Mouse (Mus musculus): ENCODE measurements at regions not wholly inside any gene's neighbourhood (a gene's known extent, or its start where the extent isn't known, plus 50 kb on each side); places are given as distances from the start of the nearest gene placed in this dataset.

DNA sequence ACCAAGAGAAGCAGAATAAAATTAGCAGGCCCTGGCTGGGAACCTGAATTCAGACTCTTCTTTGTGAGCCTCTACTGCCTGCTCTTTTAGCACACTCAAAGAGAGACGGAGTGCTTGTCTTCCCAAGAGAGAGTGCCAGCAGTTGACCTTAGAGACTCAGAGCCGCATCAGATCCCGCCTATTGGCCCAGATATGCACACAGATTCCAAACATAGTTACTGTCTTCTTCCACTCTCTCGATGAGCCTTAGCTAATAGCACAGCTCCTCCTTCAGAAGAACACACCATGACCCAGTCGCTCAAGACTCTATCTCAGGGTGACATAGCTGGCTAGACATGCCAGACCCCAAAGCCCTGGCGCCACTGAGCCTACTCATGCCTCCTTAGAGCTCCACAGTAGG lies 139.8 kb downstream of the Fgf18 start:
- Histone ChIP-seq H3K4me2 (no peak overlapping the region), H3K27me3 (no peaks in the 10 kb centered on the region), H3K27ac (no peak overlapping the region), H3K4me1 (peaks cover 10% of the 10 kb centered on the region), H3K36me3 (no peaks in the 10 kb centered on the region), H3K9ac (no peak overlapping the region), H3K9me3 (no peaks in the 10 kb centered on the region), H3K4me3 (no peak overlapping the region)
- 86% methylated on average over 6 of the region's 6 CpGs for WGBS
- ATAC-seq (ENCODE audit: insufficient number of reproducible peaks, low FRiP score, low TSS enrichment, low read depth): no peak

DNA sequence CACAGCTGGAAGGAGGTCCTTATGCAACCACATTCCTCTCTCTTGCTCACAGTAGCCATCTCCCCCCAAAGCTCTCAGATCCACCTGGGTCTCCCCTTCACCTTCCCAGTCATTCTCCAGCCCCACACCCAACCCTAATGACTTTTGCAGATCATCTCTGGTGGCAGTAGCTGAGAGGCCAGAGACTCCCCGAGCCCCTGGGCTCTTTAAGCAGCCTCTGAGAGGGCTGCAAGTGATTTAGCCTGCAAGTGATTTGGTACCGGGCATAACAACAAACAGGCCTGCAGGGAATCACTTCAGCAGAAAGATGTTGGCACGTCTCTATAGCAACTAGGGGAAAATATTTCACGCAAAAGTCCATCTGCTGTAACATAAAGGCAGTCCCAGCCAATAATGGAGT lies 142.0 kb downstream of the Fgf18 start:
- H3K4me3 ChIP-seq: no peak overlapping the region
- no peak for ATAC-seq (ENCODE audit: insufficient number of reproducible peaks, low FRiP score, low TSS enrichment, low read depth)
- H3K9ac ChIP-seq: no peak overlapping the region
- H3K36me3 ChIP-seq: no peaks in the 10 kb centered on the region
- H3K27ac ChIP-seq: peak overlapping the region; percentile 27; the same call in 1 of the 2 replicates
- H3K9me3 ChIP-seq: no peaks in the 10 kb centered on the region
- no peak overlapping the region for H3K4me2 ChIP-seq
- WGBS: 19% methylated on average over 4 of the region's 4 CpGs
- H3K4me1 ChIP-seq: peaks cover 9% of the 10 kb centered on the region
- H3K27me3 ChIP-seq: no peaks in the 10 kb centered on the region

DNA sequence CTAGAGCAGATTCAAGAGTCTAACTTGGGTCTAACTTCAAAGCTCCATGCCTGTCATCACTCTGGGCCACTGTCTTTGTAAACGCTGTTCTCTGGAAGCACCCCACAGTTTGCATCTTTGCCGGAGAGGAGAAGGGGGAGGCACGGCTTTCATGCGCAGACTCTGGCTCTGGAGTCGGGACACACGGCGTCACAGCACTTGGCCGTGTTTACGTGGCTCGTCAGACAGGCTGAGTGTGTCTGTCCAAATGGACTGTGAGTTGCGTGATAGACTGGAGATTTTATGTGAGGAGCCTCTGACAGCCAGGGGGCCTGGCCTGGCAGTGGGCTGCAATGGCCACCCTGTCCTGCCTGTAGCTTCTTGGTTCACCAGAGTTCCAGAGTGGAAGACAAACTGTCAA lies 142.6 kb downstream of the Fgf18 start:
- Histone ChIP-seq H3K27ac (0 out of 2 replicates have a peak overlapping the region, but pooled peaks have one; percentile 27), H3K9me3 (no peaks in the 10 kb centered on the region), H3K9ac (no peak overlapping the region), H3K4me2 (no peak overlapping the region), H3K4me3 (no peak overlapping the region), H3K36me3 (no peaks in the 10 kb centered on the region), H3K27me3 (no peaks in the 10 kb centered on the region), H3K4me1 (peaks cover 9% of the 10 kb centered on the region)
- ATAC-seq (ENCODE audit: insufficient number of reproducible peaks, low FRiP score, low TSS enrichment, low read depth): no peak
- WGBS: 51% methylated on average over 11 of the region's 11 CpGs

DNA sequence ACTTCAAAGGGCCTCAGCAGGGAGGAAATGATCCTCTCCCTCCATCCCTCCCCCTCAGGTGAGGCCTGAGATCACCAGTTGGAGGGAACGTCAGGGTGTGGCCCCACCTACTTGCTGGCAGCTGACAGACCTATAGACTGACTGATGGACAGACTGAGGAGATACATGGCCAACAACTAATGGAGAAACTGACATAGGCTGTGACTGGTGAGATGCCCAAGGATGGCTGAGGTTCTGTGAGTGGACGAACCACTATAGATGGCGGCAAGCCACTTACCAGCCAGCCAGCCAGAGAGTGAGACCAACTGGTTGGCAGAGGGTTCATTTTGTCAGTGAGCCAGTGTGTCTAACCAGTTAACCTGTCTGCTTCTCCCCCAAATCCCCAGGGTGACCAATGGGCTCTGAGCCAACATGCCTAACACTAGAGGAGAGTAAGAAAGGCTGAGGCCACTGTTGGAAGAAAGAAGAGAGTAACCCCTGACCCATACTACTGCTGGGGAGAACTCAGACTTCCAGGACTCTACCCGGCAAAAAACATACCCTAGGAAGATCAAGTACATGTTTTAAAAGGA lies 147.4 kb downstream of the Fgf18 start:
- H3K27ac ChIP-seq: no peak overlapping the region
- H3K4me2 ChIP-seq: no peak overlapping the region
- no peak overlapping the region for H3K9ac ChIP-seq
- H3K4me3 ChIP-seq: no peak overlapping the region
- no peaks in the 10 kb centered on the region for H3K9me3 ChIP-seq
- 79% methylated on average over 4 of the region's 4 CpGs for WGBS
- H3K27me3 ChIP-seq: no peaks in the 10 kb centered on the region
- ATAC-seq (ENCODE audit: insufficient number of reproducible peaks, low FRiP score, low TSS enrichment, low read depth): no peak
- H3K4me1 ChIP-seq: peaks cover 4% of the 10 kb centered on the region; the same call in 1 of the 2 replicates
- no peaks in the 10 kb centered on the region for H3K36me3 ChIP-seq

DNA sequence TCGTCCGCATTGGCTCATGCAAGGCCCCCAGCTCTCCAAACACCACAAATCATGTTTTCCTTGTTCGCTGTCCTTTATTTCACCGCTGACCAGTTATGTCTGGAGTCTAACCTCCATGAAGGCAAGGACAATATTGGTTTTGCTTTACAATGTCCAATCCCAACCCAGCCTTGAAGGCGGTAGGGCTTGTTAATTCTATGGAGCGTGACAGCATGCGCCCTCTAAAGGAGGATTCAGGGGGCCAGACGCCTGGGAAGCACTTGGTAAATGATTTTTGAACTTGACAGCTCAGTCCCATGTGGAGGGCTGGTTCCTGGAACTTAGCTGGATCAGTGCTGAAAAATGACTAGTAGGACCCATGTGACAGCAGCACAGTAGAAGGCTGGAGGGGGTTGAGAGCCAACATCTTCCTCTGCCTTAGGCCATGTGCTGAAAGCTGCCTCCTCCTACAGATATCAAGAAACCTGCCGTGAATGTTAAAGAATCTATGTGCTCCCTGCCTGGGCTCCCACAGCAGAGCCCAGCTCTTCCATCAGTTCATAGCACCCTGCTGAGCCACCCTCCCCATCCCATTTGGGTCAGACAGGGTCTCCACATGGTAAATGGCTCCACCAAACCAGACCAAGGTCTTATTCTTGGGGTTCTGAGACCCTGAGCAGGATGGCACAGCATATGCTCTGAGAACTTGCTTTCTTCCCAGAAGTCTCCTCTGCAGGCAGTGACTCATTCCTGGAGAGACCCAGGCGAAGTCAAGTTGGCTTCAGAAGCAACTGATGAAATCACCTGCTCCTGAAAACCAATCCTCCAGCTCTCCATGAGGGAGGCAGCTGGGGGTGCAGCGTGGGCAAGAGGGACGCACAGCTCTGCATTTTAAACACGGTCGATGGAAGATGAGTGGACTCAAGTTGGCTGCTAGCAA lies 148.3 kb downstream of the Fgf18 start:
- Histone ChIP-seq H3K9me3 (no peaks in the 10 kb centered on the region), H3K36me3 (no peaks in the 10 kb centered on the region), H3K27ac (no peak overlapping the region), H3K27me3 (no peaks in the 10 kb centered on the region), H3K9ac (no peak overlapping the region), H3K4me2 (no peak overlapping the region), H3K4me3 (no peak overlapping the region), H3K4me1 (no peaks in the 10 kb centered on the region)
- no peak for ATAC-seq (ENCODE audit: insufficient number of reproducible peaks, low FRiP score, low TSS enrichment, low read depth)
- WGBS: 73% methylated on average over 14 of the region's 14 CpGs

DNA sequence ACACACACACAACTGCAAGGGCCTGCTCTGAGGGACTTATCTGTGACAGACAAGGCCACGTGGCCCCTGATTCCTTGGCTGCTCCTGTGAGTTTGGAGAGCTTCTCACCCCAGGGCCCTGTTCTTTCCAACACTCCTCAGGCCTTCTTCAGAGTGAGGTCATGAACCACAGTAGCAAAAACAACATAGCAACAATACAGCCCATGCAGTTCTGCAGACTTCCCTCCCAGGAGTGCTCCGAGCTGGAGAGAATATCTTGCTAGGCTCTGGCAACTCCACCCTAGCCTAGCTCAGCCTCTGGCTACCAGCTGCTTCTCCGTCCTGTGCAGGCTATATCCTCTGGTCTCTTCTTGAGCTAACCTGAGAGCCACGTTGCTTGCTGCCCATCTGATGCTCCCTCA lies 152.8 kb downstream of the Fgf18 start:
- Histone ChIP-seq H3K4me2 (no peak overlapping the region), H3K9ac (no peak overlapping the region), H3K4me1 (peaks cover 3% of the 10 kb centered on the region; the same call in 1 of the 2 replicates), H3K27ac (no peak overlapping the region), H3K4me3 (no peak overlapping the region), H3K27me3 (no peaks in the 10 kb centered on the region), H3K36me3 (no peaks in the 10 kb centered on the region), H3K9me3 (no peaks in the 10 kb centered on the region)
- WGBS: 65% methylated on average over 4 of the region's 4 CpGs
- ATAC-seq (ENCODE audit: insufficient number of reproducible peaks, low FRiP score, low TSS enrichment, low read depth): 0 out of 2 replicates have a peak, but pooled peaks have one; percentile 14

DNA sequence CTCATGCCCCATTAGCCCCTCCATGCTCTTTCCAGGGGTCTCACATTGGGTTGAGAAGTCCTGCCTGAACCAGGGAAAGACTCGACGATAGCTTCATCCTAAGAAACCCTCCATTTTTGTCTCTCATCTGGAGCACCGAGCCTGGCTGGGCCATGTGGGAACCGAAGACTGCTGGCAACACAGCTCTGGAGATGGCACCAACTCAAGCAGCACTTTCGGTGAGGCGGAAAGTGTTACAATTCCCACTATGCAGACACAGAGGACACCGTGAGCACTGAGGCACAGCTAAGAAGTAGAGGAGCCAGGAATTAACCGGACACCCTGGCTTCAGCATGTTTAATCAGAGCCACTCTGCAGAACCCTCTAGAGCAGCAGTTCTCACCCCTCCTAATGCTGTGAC lies 153.8 kb downstream of the Fgf18 start:
- no peak overlapping the region for H3K4me3 ChIP-seq
- H3K9me3 ChIP-seq: no peaks in the 10 kb centered on the region
- no peak for ATAC-seq (ENCODE audit: insufficient number of reproducible peaks, low FRiP score, low TSS enrichment, low read depth)
- no peak overlapping the region for H3K9ac ChIP-seq
- H3K4me1 ChIP-seq: peaks cover 3% of the 10 kb centered on the region; the same call in 1 of the 2 replicates
- H3K36me3 ChIP-seq: no peaks in the 10 kb centered on the region
- 85% methylated on average over 8 of the region's 8 CpGs for WGBS
- no peak overlapping the region for H3K27ac ChIP-seq
- H3K27me3 ChIP-seq: no peaks in the 10 kb centered on the region
- no peak overlapping the region for H3K4me2 ChIP-seq

DNA sequence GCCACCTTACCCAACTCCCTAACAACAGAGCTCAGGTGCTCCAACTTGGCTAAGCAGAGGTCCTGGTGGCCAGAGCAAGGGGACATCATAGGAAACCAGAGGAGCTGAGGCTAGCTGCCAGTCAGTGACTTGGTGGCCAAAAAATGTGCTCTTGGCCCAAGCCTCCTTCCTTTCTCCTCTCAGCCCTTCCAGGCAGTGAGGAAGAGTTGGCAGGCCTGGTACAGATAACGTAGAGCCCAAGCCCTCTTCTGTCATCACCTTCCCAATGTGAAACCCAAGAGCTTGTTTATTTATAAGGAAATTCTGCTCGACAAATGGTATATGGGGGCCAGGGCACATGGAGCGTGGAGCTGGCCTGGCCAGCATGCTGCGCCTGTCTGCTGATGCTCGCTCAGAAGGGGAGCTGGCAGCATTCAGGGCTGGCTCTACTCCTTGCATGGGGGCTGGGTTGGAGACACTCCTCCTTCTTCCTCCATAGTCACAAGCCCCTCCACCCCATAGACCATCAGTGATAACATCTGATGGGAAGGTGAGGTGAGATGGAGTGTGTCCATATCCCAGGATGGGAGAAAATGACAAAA lies 156.1 kb downstream of the Fgf18 start:
- Histone ChIP-seq H3K27ac (no peak overlapping the region), H3K36me3 (no peaks in the 10 kb centered on the region), H3K27me3 (no peaks in the 10 kb centered on the region), H3K9ac (no peak overlapping the region), H3K4me1 (peaks cover 3% of the 10 kb centered on the region), H3K9me3 (no peaks in the 10 kb centered on the region), H3K4me3 (no peak overlapping the region), H3K4me2 (no peak overlapping the region)
- no peak for ATAC-seq (ENCODE audit: insufficient number of reproducible peaks, low FRiP score, low TSS enrichment, low read depth)
- WGBS: 73% methylated on average over 5 of the region's 5 CpGs

DNA sequence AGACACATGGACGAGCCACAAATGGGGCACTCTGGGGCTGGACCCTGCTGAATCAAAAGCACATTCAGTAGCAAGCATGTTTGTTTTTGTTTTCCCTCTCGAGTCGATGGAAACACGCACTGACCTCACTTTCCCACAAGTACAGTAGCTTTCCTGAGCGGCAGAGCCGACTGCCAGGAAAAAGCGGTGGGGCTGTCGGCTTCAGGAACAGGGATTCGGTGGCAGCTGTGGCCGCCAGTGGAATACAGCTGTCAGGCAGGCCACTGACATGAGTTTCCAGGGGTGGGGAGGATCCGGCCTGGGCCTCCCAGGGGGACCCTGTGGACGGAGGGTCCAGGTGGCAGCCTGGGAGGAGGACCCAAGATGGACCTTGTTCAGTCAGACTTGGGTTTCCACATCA lies 157.0 kb downstream of the Fgf18 start:
- H3K4me3 ChIP-seq: no peak overlapping the region
- H3K36me3 ChIP-seq: no peaks in the 10 kb centered on the region
- H3K27ac ChIP-seq: no peak overlapping the region
- H3K27me3 ChIP-seq: no peaks in the 10 kb centered on the region
- no peaks in the 10 kb centered on the region for H3K9me3 ChIP-seq
- 73% methylated on average over 12 of the region's 12 CpGs for WGBS
- H3K4me2 ChIP-seq: no peak overlapping the region
- ATAC-seq (ENCODE audit: insufficient number of reproducible peaks, low FRiP score, low TSS enrichment, low read depth): no peak
- H3K9ac ChIP-seq: no peak overlapping the region
- peaks cover 3% of the 10 kb centered on the region for H3K4me1 ChIP-seq

DNA sequence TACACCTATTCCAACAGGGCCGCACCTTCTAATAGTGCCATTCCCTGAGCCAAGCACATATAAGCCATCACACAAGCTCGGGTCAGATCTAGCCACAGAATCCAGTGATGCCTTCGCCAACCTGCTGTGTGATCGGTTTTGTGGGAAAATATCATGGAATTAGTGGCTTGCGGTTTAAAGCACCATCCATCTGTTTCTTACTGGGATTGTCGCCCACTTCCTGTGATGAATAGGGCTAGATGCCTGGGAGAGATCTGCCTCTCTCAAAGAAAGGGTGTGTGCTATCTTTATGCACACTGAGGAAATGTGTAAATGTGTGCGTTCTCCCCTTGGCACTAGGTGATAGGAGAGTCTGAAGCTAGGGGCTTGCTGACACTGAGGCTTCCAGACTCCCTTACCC lies 154.5 kb upstream of the Smim23 start:
- Histone ChIP-seq H3K4me1 (peaks cover 6% of the 10 kb centered on the region), H3K4me3 (no peak overlapping the region), H3K9me3 (no peaks in the 10 kb centered on the region), H3K9ac (no peak overlapping the region), H3K4me2 (no peak overlapping the region), H3K27me3 (no peaks in the 10 kb centered on the region), H3K36me3 (no peaks in the 10 kb centered on the region), H3K27ac (no peak overlapping the region)
- 89% methylated on average over 7 of the region's 7 CpGs for WGBS
- no peak for ATAC-seq (ENCODE audit: insufficient number of reproducible peaks, low FRiP score, low TSS enrichment, low read depth)

DNA sequence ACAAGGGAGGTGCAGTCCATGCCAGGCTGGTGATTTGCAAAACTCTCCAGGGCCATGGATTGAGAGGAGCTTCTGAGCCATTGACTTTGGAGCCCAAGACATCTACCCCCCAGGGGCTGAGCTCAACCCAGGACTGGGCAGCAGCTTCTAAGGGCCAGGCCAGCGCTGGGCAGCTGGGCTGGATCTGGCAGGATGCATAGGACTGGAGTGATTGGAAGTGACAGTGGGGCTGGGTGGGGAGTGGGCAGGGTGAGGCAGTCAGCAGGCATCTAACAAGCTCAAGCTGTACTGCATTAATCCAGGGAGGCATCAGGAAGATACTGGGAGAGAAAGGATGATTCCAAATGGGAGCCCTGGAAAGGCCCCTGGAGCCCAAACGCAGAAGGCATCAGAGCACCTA lies 152.2 kb upstream of the Smim23 start:
- 84% methylated on average over 2 of the region's 2 CpGs for WGBS
- Histone ChIP-seq H3K4me1 (peaks cover 13% of the 10 kb centered on the region), H3K9ac (no peak overlapping the region), H3K9me3 (no peaks in the 10 kb centered on the region), H3K4me3 (no peak overlapping the region), H3K36me3 (no peaks in the 10 kb centered on the region), H3K27ac (no peak overlapping the region), H3K27me3 (no peaks in the 10 kb centered on the region), H3K4me2 (no peak overlapping the region)
- no peak for ATAC-seq (ENCODE audit: insufficient number of reproducible peaks, low FRiP score, low TSS enrichment, low read depth)

DNA sequence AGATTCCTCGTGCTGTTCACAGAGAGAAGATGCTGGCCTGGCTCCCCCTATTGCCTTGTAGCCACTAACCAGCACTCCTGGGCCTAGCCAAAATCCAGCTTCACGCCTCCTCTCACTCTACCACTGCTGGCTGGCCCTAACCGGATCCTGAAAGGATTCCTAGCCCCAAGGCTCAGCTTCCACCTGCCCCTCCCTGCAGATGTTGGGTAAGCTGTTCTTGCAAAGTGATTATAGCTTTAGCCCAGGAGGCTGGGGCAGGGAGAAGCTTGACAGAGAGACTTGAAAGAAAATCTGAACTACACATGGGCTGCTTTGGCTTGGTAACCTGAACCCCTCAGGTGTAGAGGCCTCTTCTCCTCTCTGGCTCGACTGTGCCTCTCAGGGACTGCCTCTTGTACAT lies 149.0 kb upstream of the Smim23 start:
- Histone ChIP-seq H3K27me3 (no peaks in the 10 kb centered on the region), H3K9me3 (no peaks in the 10 kb centered on the region), H3K27ac (no peak overlapping the region), H3K36me3 (no peaks in the 10 kb centered on the region), H3K4me1 (peaks cover 13% of the 10 kb centered on the region), H3K4me3 (no peak overlapping the region), H3K9ac (no peak overlapping the region), H3K4me2 (no peak overlapping the region)
- ATAC-seq (ENCODE audit: insufficient number of reproducible peaks, low FRiP score, low TSS enrichment, low read depth): no peak
- WGBS: 34% methylated on average over 4 of the region's 4 CpGs
